Mouse (Mus musculus) ES-Bruce4 (cell line): ENCODE data around the gene Immp1l. TPM values are rescaled to one million over a fixed set of nuclear protein-coding genes. Genes with fewer than 3 reads are reported as not detected.

Source experiments
- H3K27ac ChIP-seq: 2 replicates; pipeline ENCODE4 v1.5.1; 2012; ENCODE audit warnings: low read length, inconsistent platforms; ENCODE audit not compliant: insufficient read depth
- H3K27me3 ChIP-seq: 2 replicates; pipeline ENCODE4 v1.6.1; 2012; ENCODE audit warnings: mild to moderate bottlenecking, low read length, inconsistent platforms; ENCODE audit not compliant: control insufficient read depth, poor library complexity, insufficient read depth, severe bottlenecking
- H3K36me3 ChIP-seq: 2 replicates; pipeline ENCODE4 v1.6.1; 2012; ENCODE audit warnings: inconsistent platforms, mild to moderate bottlenecking, low read length, moderate library complexity; ENCODE audit not compliant: control insufficient read depth, poor library complexity, insufficient read depth, severe bottlenecking
- H3K4me1 ChIP-seq: one replicate; pipeline ENCODE4 v1.8.1; 2011; ENCODE audit warnings: low read length; ENCODE audit not compliant: control insufficient read depth, insufficient read depth
- H3K4me3 ChIP-seq: 2 replicates; pipeline ENCODE4 v1.5.1; 2011; ENCODE audit warnings: low read depth, mild to moderate bottlenecking, low read length
- H3K9ac ChIP-seq: 2 replicates; pipeline ENCODE4 v1.6.1; 2012; ENCODE audit warnings: low read depth, mild to moderate bottlenecking, inconsistent platforms; ENCODE audit not compliant: poor library complexity, severe bottlenecking
- H3K9me3 ChIP-seq: replicated peaks from 2 replicates; pipeline ENCODE4 v1.6.1; 2012; ENCODE audit warnings: mild to moderate bottlenecking, low read length, inconsistent platforms; ENCODE audit not compliant: control insufficient read depth, poor library complexity, insufficient read depth, severe bottlenecking
- CTCF ChIP-seq: IDR thresholded peaks from one replicate; pipeline ENCODE4 v1.8.1; 2011; ENCODE audit warnings: low read depth, low read length
- EP300 ChIP-seq: IDR thresholded peaks from 2 replicates; pipeline ENCODE4 v1.6.1; 2011; ENCODE audit warnings: low read depth, low read length; ENCODE audit not compliant: insufficient read depth
- POLR2A ChIP-seq: IDR thresholded peaks from one replicate; pipeline ENCODE4 v1.8.1; 2011; ENCODE audit warnings: low read length; ENCODE audit not compliant: insufficient read depth
- polyA plus RNA-seq: library from polyadenylated mRNA; stranded (reverse); fragments of >200 nt; gene quantifications from 2 replicates; pipeline ENCODE4 v1.2.4, GENCODE M21; 2011; ENCODE audit warnings: low read depth; ENCODE audit not compliant: missing spikeins, insufficient read depth, insufficient read length

Gene Immp1l
- polyA plus RNA-seq, 1 experiment, result 25.1 TPM

GRCm38 (mm10) chr2:105953862-105954261 lies 49.4 kb downstream of the Immp1l start:
- no peaks in the 10 kb centered on the region for H3K4me1 ChIP-seq
- H3K27me3 ChIP-seq, result no peaks in the 10 kb centered on the region
- H3K36me3 ChIP-seq, result no peaks in the 10 kb centered on the region
- no peaks in the 10 kb centered on the region for H3K9me3 ChIP-seq
- no peak overlapping the region for H3K4me3 ChIP-seq
- no peak overlapping the region for H3K9ac ChIP-seq
- no peak overlapping the region for H3K27ac ChIP-seq
- TF ChIP-seq EP300 (no peak), CTCF (no peak), POLR2A (no peak)

GRCm38 (mm10) chr2:105963447-105963846 lies 59.0 kb downstream of the Immp1l start:
- H3K4me1 ChIP-seq, result no peaks in the 10 kb centered on the region
- H3K9ac ChIP-seq, result no peak overlapping the region
- no peaks in the 10 kb centered on the region; the same call in 1 of the 2 replicates for H3K36me3 ChIP-seq
- no peaks in the 10 kb centered on the region for H3K9me3 ChIP-seq
- H3K27me3 ChIP-seq, result no peaks in the 10 kb centered on the region
- no peak overlapping the region for H3K4me3 ChIP-seq
- TF ChIP-seq POLR2A (no peak), EP300 (no peak), CTCF (no peak)
- H3K27ac ChIP-seq, result no peak overlapping the region

GRCm38 (mm10) chr2:105973941-105974340 lies 69.5 kb downstream of the Immp1l start:
- H3K9me3 ChIP-seq, result no peaks in the 10 kb centered on the region
- no peaks in the 10 kb centered on the region; the same call in 1 of the 2 replicates for H3K36me3 ChIP-seq
- H3K27me3 ChIP-seq, result no peaks in the 10 kb centered on the region
- no peak overlapping the region for H3K9ac ChIP-seq
- no peak overlapping the region; the same call in 1 of the 2 replicates for H3K27ac ChIP-seq
- H3K4me1 ChIP-seq, result peaks cover 2% of the 10 kb centered on the region
- TF ChIP-seq POLR2A (no peak), CTCF (no peak), EP300 (no peak)
- H3K4me3 ChIP-seq, result no peak overlapping the region

GRCm38 (mm10) chr2:105978065-105978464 lies 73.6 kb downstream of the Immp1l start:
- TF ChIP-seq EP300 (no peak), POLR2A (no peak), CTCF (no peak)
- Histone ChIP-seq H3K36me3 (no peaks in the 10 kb centered on the region), H3K27me3 (no peaks in the 10 kb centered on the region), H3K9me3 (no peaks in the 10 kb centered on the region), H3K9ac (no peak overlapping the region), H3K4me1 (peaks cover 2% of the 10 kb centered on the region), H3K27ac (no peak overlapping the region), H3K4me3 (no peak overlapping the region)

GRCm38 (mm10) chr2:105985206-105985605 lies 80.8 kb downstream of the Immp1l start:
- Histone ChIP-seq H3K27ac (no peak overlapping the region), H3K9me3 (no peaks in the 10 kb centered on the region), H3K9ac (no peak overlapping the region), H3K4me3 (no peak overlapping the region), H3K4me1 (no peaks in the 10 kb centered on the region), H3K27me3 (no peaks in the 10 kb centered on the region), H3K36me3 (no peaks in the 10 kb centered on the region)
- TF ChIP-seq EP300 (no peak), CTCF (no peak), POLR2A (no peak)

GRCm38 (mm10) chr2:105987131-105987530 lies 82.7 kb downstream of the Immp1l start:
- Histone ChIP-seq H3K27me3 (no peaks in the 10 kb centered on the region), H3K4me3 (no peak overlapping the region), H3K9ac (no peak overlapping the region), H3K36me3 (no peaks in the 10 kb centered on the region), H3K4me1 (no peaks in the 10 kb centered on the region), H3K9me3 (no peaks in the 10 kb centered on the region), H3K27ac (no peak overlapping the region)
- TF ChIP-seq CTCF, result no peak
- no peak for TF ChIP-seq EP300
- no peak for TF ChIP-seq POLR2A
